Mouse (Mus musculus): ENCODE measurements around the gene Mansc4. TPM values are rescaled to one million over a fixed set of nuclear protein-coding genes. Genes with fewer than 3 reads are reported as not detected.

The Mansc4 gene
- polyA plus RNA-seq, 1 experiment from 2014 or later, result 0.66 TPM

Other genes starting within 250 kb of the Mansc4 start
- gene Smco2, start 236.9 kb downstream of the Mansc4 start, polyA plus RNA-seq (2014; fragmentation: Nextera tagmentation; extraction: Ambion mirVana), result not detected in 2 replicates
- 9.2 and 13.4 TPM in 2 replicates for gene Ppfibp1, start 198.5 kb downstream of the Mansc4 start, polyA plus RNA-seq (2014; fragmentation: Nextera tagmentation; extraction: Ambion mirVana)
- gene 1700034J05Rik, start 132.6 kb downstream of the Mansc4 start, polyA plus RNA-seq (2014; fragmentation: Nextera tagmentation; extraction: Ambion mirVana), result not detected in 2 replicates
- gene Rep15, start 54.4 kb downstream of the Mansc4 start, polyA plus RNA-seq (2014; fragmentation: Nextera tagmentation; extraction: Ambion mirVana), result 0.62 and 0.98 TPM in 2 replicates
- 72.1 and 83.0 TPM in 2 replicates for gene Mrps35, start 44.3 kb downstream of the Mansc4 start, polyA plus RNA-seq (2014; fragmentation: Nextera tagmentation; extraction: Ambion mirVana)
- gene Klhl42, start 4.3 kb upstream of the Mansc4 start, polyA plus RNA-seq (2014; fragmentation: Nextera tagmentation; extraction: Ambion mirVana), result 7.3 and 8.9 TPM in 2 replicates
- gene Pthlh, start 177.2 kb upstream of the Mansc4 start, polyA plus RNA-seq (2014; fragmentation: Nextera tagmentation; extraction: Ambion mirVana), result 0.30 and 0.58 TPM in 2 replicates